Mouse (Mus musculus) ES-E14 (cell line): ENCODE results near the gene Pex14.

Experiments
- CHD2 ChIP-seq: IDR thresholded peaks from 2 replicates; pipeline ENCODE4 v1.6.1; 2014; ENCODE audit warnings: mild to moderate bottlenecking, low read depth, low read length, inconsistent platforms
- ZNF384 ChIP-seq: IDR thresholded peaks from 2 replicates; pipeline ENCODE4 v1.6.1; 2012; ENCODE audit warnings: low read depth, low read length, inconsistent platforms

DNA sequence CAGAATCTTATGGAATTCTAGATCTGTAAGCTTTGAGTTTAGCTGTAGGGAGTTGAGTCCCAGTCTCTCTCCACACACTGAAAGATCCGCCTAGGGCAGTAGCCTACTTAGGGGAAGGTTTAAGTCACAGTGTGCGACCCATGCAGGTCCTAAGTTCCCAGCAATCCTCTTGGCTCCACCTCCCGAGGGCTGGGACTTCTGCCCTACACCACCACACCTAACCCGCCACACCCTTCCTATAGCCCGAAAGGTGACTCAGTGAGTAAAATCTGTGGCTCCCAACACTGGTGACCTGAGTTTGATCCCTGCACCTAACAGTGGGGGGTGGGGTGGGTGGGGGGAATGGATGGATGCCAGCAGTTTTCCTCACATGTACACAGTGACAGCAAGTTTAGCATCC is 23.8 kb upstream of the Pex14 start:
- TF ChIP-seq ZNF384 (no peak), CHD2 (no peak)
